Mouse (Mus musculus) gastrocnemius, adult 8-10 months (tissue): ENCODE data around the gene Pde4d. TPM values are rescaled to one million over a fixed set of nuclear protein-coding genes. Genes with fewer than 3 reads are reported as not detected.
A peak's percentile ranks its signal among the peaks of the same experiment; 100 is the strongest.

Experiments
- DNase-seq, 2 experiments: peaks; one replicate each; pipeline ENCODE4 v3.0.0; 2022; ENCODE audit warnings: low spot score in 2 of 2
- total RNA-seq, 4 experiments: library from RNA; stranded (reverse); gene quantifications; 2 replicates each; pipeline ENCODE4 v1.2.4; 2022

The Pde4d gene
- total RNA-seq, 4 experiments from 2014 or later: 257 to 339 (median 308) TPM

DNA sequence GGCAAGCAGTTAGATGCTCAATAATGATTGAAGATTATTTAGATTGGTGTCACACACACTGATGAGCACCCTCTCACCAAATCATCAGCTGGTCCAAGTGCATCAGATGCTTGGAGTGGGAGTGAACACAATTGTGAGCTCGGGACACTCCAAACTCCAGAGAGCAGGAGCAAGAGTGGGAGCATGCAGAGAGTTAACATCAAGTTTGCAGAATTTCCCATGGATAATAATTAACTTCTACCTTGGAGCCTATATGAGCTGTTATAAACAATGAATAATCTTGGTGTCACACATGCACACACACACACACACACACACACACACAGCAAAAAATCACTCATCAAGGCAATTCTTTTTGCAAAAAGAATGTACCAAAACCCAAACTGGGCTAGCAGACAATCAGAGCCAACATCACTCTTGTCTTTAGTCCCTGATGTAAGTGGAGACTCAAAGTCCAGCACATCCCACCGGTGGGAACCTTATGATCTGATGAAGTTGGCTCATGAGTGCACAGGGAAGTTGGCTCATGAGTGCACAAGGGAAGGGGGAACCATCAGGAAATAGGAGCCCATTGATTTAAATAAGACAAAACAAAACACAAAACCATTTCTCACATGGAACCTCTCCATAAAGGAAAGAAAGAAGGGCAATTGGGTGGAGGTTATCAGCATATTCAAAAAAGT, 1391.5 kb downstream of the Pde4d start:
- no peak for DNase-seq

DNA sequence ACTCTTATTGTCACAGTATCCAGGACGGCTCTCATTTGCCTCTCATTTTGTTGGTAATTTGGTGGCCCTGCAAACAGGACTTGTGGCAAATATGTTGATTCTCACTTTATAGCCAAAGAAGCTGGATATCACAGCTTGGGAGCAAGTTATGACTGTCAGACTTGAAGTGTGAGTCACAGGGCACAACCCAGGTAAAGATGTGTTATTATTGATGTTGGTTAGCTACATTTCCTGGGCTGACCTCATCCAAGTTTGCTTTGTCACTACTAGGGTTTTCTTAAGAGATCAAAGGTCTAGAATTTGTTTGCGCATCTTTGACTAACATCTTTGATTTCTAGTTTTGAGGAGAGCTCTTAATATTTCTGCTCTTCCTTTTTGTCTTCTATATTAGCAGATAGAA, 1393.2 kb downstream of the Pde4d start:
- DNase-seq: no peak

DNA sequence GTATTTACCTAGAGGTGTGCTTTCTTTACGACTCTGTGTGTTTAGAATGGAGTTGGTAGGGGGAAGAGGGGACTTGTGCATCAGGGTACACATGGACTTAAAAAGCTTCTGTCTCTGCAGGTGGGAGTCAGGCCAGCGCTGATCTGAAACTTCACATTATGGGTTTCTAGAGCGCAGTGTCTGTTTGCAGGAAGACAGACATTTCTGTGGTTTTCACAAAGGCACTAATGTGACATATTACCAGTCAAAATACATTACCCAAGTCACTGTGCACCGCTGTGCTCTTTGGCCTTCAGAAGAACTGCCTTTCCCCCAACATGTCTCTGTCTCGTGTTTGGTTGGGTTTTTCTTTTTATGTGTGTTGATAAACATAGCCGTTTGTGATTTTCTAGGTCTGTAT, 1395.1 kb downstream of the Pde4d start:
- no peak for DNase-seq

DNA sequence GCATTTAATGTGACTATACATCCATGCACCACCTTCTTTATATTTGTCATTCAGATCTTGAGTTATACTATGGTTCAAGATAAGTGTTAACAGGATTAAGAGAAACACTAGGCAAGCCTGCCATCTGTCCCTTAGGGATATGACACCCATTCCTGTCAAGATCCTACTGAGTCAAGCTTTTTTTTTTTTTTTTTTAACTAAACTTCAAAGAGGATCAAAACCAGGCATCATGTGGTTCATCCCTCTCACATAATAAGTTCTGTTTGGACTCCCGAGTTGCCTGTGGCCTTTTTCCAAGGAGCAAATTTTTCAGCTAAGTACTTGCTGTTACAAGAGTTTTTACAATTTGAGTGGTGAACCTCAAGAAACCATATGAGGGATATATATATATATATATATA, 1414.1 kb downstream of the Pde4d start:
- no peak for DNase-seq

DNA sequence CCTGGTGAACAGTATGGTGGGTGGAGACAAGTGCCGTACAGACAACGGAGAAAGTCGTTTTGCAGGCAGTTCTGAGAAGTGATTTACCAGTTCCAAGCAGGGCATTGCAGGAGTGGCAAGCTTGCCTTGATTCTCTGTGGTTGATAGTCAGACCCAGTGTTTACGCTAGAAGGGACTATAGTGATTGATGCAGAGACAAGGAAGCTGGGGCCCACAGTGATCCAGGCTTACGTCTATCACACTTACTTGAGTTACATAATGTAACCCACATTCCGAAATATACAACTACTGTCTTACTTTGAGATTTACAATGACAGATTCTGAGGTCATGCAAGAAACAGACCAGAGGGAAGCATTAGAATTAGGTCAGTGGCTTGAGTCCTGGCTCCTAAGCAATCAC, 1414.6 kb downstream of the Pde4d start:
- no peak for DNase-seq

DNA sequence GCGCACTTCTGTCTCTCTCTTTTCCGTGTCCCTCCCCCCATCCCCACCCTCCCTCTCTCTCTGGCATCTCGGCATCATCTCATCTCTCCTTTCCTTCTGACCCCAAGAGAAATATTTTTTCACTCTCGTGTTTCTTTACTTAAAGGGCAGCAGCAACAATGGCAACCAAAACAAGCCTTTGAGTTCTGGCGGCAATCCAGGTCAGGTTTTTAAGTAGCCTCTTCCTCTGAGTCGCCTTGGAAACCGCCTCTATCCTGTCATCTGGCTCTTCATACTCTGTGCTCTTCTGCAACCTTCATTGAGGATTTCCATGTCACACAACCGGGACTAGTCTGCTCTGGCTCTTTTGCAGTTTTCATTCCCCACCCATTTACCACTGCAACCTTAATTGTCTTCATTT, 1430.6 kb downstream of the Pde4d start:
- DNase-seq: no peak

DNA sequence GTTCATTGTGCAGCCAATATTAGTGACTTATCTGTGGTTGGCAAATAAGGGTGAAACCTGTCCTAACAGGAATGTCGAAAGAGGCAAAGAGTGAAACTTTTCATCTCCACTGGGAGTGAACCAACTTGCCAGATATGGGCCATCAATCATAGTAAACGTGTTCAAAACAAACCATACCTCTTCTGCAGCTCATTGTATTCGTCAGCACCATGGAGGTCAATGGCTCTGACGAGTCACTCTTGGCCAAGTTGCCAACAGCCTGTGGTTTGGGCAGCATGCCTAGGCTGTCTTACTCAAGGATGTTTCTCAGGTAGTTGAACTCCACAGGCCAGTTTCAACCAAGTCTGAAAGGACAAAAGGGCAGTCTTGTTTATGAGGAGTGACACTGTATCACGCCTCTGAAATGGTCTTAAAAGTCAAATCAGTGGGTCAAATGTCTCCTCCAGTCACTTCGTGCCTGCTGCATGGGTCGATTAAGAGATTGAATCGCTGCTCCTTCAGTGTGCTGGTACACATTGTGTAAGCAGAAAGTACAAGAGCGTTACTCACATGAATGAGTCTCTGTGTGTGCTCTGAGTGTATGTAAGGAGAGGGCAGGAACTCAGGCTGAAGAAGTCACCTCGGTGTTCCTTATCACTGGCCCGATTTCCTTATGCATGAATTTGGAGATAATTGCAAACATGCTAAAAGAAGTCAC, 1431.6 kb downstream of the Pde4d start:
- no peak for DNase-seq

DNA sequence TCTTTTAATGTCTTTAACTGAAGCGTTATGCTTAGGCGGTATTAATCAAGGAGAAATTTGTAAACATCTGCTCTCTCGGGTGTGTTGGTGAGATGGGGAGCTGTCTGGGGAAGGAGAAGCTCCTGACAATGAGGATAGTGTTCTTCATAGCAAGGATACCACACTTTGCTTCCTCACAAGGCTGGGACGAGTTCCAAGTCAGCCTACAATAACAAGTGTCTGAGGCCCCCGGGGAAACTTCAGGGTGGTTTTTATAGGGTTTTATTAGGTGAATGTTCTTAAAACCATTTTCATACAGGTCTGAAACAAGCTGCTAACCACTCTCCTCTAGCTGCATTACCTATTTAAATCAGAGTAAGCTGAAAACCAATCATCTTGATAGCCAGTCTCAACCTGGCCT, 1433.9 kb downstream of the Pde4d start:
- no peak for DNase-seq

DNA sequence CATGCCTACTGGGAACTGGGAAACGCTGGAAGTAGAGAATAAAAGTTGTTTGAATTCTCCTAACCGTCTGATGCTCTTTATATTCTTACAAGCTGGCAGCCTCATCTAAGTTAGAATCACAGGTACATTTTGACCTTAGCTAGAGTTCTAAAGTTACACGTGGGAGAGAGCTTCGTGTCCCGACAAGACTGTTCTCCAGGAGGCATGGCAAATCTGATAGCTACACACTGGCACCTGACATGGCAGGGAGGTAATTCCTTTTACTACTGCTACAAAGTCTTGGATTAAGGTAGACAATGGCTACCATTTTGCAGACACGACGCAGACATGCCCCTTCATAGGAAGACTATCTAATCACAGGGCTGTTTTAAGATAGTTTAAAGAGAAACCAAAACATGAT, 1435.1 kb downstream of the Pde4d start:
- no peak for DNase-seq

DNA sequence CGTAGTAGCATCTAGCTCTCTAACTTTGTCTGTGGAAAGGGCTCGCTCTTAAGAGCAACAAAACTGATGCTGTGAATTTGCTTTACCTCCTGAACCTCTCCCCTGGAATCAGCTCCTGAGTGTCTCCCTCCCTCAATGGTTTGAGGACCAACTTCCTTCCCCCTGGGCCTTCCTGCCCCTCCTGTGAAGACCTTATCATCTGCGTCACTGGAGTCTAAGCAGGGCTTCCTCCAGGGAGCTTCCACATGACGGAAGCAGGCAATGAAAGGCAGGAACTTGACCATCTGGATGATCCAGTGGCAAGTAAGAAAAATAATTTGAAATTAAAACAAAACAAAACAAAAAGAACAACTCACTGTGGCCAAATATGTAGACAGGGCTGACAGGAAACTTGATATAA, 1438.5 kb downstream of the Pde4d start:
- no peak for DNase-seq

DNA sequence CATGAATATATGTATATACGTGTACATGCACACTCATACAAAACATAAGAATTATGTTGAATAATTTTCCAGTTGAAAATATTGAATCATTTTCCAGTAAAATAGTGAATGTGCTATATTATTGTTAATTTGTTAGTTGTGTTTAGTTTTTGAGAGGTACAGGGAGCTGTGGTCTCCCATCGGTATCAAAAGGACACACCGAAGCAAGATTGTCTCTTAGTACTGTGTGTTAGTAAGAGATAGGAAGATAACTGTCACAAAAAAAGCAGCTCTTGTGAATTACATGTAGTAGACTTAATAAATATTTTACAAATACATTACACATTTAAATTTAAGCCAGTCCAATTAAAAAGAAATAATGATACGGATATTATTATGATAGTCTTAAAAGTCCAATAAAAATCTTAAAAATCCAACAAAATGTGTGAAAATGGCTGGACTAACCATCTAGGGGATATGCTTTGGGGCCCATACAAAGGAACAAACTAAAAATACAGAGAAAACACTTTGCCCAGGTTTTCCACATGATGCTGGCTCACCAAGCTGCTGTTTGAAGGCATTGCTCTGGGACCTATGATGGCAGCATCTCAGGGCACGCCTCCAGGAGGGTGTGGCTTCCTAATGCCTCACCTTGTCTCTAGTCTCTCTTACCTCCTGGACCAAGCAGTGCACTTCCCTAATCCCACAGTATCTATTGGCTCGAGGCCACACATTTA, 1441.6 kb downstream of the Pde4d start:
- DNase-seq: no peak

DNA sequence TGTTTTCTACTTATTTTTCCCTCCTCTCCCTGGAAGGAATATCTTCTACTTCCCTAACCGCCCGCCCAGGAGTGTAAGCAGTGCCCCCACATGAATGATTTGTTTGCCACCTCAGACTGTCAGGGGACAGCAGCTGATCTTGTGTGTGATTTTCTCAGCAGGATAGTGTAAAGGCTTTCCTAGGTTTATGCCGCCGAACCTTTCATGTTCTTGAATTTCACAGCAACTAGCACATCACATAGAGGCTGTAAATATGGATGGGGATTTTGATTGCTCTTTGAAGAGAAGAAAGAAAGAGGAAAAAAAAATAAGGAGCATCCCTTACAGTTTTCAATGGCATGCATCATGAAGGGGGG, 1442.1 kb downstream of the Pde4d start:
- DNase-seq: no peak

DNA sequence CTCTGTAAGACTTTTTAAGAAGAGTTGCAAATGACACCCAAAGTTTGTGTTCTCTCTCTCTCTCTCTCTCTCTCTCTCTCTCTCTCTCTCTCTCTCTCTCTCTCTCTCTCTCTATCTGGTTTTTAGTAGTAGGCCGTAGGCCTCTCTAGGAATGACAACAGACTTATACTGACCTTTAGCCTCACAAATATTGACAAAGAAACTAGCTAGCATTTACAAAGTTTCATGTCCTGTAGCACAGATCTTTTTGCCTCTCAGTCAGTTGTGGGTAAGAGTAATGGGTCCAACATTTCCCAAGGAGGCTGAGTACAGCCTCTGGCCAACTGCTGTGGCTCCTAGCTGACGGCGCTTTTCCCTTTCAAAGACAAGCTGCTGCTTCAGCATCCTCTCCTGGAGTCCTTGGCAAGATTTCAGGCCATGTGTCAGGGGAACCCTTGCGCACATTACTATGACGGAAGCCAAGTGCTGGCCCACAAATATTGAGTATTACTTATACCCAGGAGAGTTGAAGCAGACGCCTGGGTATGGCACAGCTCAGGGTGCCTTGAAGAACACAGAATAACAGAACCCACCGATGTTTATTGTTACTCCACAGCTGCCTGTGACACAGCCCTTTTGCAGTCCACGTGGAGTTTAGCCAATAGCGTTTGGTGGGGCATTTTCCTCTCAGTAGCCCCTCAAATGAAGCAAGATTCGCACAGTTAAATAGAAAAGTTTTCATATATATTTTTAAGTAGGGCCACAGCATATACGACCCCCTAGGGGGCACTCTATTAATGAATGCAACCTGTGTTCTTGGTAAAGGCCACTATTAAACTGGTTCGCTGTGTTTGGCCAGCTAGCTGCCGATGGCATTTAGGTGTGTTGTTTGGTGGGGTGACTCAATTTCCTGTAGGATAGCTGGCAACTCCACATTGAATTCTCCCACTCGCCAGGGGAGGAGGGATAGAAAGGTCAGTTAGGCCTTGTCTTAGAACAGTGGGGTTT, 1450.0 kb downstream of the Pde4d start:
- DNase-seq: peak; percentile 44 to 51

DNA sequence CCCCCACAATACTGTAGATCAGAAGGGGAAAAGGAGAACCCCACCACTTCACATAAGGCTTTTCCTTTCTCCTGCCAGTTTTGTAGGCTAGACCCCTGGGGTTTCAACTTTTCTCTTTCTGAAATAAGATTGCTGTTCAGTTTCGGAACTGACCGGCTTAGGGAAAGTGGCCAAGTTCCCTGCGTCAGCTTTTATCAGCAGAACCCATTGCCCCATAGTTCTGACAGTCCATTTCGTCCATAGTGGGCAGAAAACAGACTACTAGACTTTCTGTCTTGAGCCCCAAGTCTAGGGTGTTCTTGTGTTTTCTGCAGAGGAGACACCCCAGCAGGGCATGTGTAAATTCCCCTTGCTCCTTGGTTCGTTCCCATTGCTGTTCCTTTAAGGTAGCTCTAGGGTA, 1452.1 kb downstream of the Pde4d start:
- no peak for DNase-seq

DNA sequence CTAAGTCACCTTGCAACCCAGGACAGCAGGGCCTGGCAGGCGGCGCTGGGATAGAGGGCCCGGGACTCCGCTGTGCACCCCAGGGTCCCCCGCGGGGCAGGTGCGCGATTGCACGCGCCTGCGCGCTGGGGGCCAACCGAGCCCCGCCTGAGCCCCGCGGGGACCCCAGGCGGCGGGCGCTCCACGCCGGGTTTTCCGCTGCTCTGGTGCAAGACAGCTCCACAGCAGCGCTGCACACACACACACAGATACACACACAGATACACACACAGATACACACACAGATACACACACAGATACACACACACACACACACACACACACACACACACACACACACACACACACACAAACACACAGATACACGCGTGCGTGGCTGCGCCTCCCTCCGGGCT, 1452.7 kb downstream of the Pde4d start:
- peak in 1 of 2 experiments; percentile 38 for DNase-seq

DNA sequence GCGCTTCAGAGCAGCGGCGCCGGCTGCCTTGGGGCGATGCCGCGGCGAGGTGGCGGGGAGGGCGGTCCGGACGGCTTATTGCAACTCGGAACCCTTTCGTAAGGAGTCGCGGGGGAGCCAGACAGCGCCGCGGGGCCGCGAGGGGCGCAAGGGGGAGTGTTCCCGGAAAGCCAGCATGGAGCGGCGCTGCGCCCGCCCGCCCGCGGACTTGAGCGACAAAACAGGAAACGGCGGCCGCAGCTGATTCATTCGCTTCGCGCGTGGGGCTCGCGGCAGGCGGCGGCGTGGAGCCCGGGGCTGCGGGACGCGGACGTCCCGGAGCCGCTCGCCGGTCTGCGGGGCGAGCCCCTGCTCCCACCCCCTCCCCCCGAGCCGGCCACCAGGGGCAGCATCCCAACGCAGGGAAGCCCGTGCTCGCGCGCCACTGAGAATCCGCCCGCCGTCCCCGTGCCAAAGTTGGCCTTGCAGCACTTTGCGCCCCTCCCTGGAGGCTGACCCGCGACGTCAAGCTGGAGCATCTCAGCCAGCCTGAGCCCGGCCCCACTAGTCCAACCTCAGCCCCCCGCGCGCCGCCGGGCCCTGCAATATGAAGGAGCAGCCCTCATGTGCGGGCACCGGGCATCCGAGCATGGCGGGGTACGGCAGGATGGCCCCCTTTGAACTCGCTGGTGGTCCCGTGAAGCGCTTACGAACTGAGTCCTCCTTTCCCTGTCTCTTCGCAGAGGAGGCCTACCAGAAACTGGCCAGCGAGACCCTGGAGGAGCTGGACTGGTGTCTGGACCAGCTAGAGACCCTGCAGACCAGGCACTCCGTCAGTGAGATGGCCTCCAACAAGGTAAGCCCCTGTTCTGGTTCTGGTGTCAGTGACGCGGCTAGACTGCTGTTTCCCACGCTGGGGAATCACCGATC, 1453.4 kb downstream of the Pde4d start:
- DNase-seq: peak; percentile 59 to 62

DNA sequence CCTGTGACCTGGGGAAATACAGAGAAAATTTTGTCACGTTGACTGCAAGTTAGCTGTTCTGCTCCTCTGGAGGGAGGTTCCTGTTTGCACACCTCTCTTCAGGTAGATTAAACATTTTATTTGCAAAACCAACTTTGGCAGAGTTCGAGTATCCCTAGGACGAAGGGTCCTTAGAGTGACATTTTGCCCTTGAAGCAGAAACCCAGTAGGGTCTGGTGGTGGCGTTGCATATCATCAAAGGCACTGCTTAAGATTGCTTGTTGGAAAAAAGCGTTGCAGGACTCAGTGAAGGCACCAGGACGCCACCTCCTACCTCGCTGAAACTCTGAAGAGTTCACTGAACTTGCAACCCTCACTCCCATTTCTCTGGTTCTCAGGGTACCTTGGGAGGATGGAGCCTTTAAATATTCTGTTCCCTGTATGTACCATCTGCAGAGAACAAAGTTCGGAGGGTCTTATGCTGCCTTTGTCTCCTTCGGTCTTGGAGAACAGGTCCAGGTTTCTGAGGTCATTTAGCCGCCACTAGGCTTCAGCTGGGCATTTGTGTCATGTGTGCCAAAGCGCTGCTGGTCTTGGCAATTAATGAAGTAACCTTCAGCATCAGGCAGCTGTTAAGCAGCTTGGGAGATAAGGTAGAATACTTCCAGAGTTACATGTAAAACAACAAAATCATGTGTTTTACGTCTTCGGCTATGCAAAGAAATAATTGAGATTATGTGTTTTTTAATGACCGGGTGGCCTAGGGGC, 1454.2 kb downstream of the Pde4d start:
- no peak for DNase-seq

DNA sequence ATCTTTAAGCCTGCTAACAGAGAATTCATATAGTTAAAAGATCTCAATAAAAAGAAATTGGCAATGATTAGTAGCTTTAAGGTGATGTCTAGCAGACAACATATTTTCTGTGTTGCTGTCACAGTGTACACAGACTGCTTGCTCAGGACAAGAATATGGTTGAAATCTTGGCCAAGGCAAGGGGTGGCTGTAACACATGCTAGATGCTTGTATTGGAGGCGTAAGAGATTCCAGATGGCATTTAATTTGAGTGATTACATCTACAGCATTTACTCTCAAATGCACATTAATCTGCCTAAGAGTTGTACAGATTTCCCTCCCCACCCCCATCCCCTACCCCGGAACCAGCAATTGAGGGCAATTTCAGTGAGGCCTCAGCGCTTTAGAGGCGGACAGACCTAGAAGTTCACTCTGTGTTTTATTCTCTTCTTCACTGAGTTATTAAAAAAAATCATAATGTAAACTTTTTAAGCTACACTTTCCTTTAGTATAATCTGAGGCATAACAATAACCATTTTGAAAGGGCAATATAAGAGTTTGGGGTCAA, 1456.7 kb downstream of the Pde4d start:
- DNase-seq: no peak

DNA sequence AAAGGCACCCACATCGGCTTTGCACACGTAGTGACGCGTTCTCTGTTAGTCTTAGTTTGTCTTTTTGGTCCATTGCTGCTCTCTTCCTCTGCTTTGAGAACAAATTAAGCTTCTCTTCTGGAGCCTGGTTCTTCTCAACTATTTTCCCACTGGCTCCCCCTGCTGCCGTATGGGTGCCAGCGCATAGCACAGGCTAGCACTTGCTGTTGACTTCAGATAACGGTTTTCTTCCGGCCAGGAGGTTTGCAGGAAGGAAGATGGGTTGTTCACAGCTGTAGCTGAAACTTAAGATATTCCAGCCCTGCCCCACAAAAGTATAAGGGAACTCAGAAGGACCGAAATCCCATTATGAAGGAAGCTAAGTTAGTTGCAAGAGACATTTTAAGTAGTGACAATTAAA, 1457.9 kb downstream of the Pde4d start:
- DNase-seq: peak; percentile 54 to 56
